Comparison of ENCODE assay signal across 9 mouse cellular contexts in the genomic region with DNA sequence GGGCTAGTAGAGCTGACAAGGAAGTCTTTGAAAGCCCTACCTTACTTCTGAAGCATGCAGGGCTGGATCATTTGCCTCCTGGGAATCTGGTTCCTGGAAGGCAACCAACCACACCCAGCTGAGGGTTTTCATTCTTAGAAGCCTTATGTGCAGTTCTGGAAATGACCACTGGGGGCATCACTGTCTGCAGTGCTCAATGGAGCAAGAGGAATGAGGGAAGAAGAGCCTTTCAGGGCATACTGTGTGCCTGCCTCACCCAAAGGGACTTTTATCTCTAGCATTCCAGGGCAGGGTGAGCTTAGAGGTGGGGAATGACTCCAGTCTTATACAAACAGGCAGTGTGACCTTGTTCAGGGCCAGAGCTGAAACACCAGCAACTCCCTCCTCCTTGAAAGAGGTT. TPM values are rescaled to one million over a fixed set of nuclear protein-coding genes. Genes with fewer than 3 reads are reported as not detected.
DNase-seq lines count a peak whose midpoint lies in the region; ATAC-seq lines count a peak whose summit lies in the region.
"Had no signal": no experiment of that assay in that cellular context is flagged by ENCODE, and none has a peak within 500 bp of the region (broad histone marks: within the 10 kb centered on the region; RNA-seq: fewer than 3 reads in every experiment).

No protein-coding gene starts in this region.

- no peak; the same call in 1 of the 2 replicates for ATAC-seq in frontal cortex, adult (ENCODE audit: low TSS enrichment)

- peak; percentile 43 to 54 for DNase-seq in frontal cortex, postnatal 25 days (ENCODE audit: low spot score in 2 of 2)
- DNase-seq in ES-CJ7 (ENCODE audit: low read depth, low spot score), result peak; percentile 90
- peak; percentile 73 for DNase-seq in c-Kit-positive CD71-positive TER-119-positive erythroid progenitor cells, embryonic 14.5 days (ENCODE audit: low spot score)
- peak; percentile 18 to 27 for DNase-seq in gastrocnemius, adult 8-10 months (ENCODE audit: low spot score in 2 of 2)
- peak; percentile 78 to 80 for DNase-seq in kidney, postnatal 4 days
- DNase-seq in lung, postnatal 4 days, result peak; percentile 23 to 65
- peak; percentile 37 to 81 for DNase-seq in spleen, postnatal 4 days (ENCODE audit: low spot score in 2 of 2)

RNA-seq across cellular contexts. Expression of a gene that starts 5.2 kb away (rescaled TPM):
- not detected for total RNA-seq in gastrocnemius, adult 8-10 months (2022)

RNA-seq across cellular contexts. Expression of a gene that starts 11.9 kb away (rescaled TPM):
- 10 to 100 TPM; 18.7 to 22.3 (median 20.6) TPM for total RNA-seq in gastrocnemius, adult 8-10 months (2022)

RNA-seq across cellular contexts. Expression of a gene that starts 12.1 kb away (rescaled TPM):
- not detected for total RNA-seq in gastrocnemius, adult 8-10 months (2022)
- total RNA-seq: adrenal gland, postnatal 4 days had no signal

RNA-seq across cellular contexts. Expression of a gene that starts 18.0 kb away (rescaled TPM):
- total RNA-seq in gastrocnemius, adult 8-10 months (2022), result not detected
- total RNA-seq: adrenal gland, postnatal 4 days had no signal

RNA-seq across cellular contexts. Expression of a gene that starts 36.9 kb away (rescaled TPM):
- total RNA-seq in gastrocnemius, adult 8-10 months (2022), result not detected
- total RNA-seq: adrenal gland, postnatal 4 days had no signal

Comparison
In these comparisons a context has a peak if more than half of its experiments do, and no peak if none do; other contexts are left out.
1. DNase-seq: peak in every context shown above with its lines; median percentile 90 in ES-CJ7; 79 in kidney, postnatal 4 days; 73 in c-Kit-positive CD71-positive TER-119-positive erythroid progenitor cells, embryonic 14.5 days; 59 in spleen, postnatal 4 days; 48 in frontal cortex, postnatal 25 days; 44 in lung, postnatal 4 days; 22 in gastrocnemius, adult 8-10 months.